Mouse (Mus musculus) embryo, embryonic 10.5 days (tissue): ENCODE measurements around the gene Fem1a.

Experiments
- DNase-seq: peaks from one replicate; pipeline ENCODE4 v3.0.0-alpha.2; 2015; ENCODE audit warnings: low spot score

Gene Fem1a

DNA sequence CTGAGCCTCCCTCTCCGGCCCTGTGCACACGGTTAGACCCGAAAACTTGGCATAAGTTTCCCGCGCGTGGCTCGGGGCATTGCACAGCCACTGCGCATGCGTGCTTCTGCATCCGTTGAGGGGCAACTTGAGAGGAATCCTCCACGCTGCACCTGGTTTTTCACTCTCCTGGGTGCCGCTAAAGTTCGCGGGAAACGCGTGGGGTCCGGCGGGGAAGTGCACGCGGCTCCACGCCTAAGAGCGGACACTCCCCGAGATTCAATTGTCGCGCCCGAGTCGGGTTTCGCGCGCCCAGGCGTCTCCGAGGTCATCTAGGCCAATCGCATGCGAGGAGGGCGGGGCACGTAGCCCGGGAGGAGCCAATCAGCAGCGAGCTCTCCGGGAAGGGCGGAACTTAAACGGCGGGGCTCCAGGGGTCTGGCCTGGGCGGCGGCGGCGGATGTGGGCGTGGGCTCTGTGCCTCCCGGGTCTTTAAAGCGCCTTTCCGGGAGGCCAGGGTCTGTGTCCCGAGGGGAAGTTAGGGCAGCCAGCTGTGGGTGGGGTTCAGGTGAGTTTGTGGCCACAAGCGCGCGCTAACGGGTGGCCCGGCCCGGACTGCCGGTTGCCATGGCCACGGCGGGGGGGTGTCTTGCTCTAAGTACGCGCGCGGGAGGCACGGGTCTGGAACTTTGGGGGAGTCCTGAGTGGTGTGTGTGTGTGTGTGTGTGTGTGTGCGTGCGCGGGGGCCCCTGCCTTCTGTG is 47.4 kb downstream of the Fem1a start:
- peak; percentile 98 for DNase-seq

DNA sequence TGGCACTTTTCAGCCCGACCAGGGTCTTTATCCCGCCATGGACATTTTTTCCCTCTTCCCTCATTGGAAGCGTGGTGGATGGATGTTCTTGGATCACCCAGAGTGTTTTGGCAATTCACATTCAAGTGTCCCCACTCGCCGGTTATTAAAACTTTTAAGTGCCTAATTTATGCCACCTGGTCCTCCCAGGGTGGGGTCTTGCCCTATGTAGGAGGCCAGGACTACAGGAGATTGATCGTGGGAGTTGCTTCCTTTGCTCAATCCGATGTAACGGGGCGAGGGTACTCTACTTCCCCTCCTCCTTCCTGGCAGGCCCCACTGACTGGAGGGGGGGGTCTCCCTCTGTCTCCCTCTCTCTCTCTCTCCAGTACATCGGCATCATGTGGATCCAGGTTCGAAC is 48.1 kb downstream of the Fem1a start:
- DNase-seq: no peak

DNA sequence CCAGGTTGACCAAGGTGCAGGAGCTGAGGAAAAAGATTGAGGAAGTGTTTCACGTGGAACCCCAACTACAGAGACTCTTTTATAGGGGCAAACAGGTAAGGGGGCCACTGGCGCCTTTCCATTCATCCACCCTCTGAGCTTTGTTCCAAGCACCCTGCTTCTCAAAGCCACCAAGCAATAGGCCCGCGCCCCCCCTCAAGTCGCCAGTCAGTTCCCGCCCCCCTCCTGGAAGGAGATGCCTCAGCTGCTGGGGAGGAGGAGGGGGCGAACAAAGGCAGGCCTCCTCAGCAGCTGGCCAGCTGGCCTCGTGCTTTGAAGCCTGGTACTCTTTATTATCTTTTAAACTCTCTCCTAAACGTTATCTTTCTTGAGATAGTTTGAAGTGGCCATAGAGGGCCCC is 48.5 kb downstream of the Fem1a start:
- DNase-seq: no peak

DNA sequence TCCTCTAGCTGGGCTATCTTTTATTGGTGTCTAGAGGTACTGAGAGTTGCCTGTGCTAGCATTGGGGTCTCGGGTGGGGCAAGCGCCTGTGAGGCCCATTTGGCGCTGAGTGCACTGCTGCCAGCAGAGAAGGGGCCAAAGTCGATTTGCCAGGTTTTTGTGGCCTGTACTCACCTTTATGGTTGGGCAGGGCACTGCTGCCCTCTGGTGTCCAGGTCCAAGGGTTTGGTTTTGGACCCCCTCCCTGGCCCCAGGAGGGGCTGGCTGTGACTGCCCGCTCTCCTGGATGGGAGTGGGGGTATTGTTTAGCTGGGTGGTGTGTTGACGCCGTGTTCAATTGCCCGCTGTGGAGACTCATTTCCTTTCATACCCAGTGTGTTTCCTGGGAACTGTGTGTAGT is 49.2 kb downstream of the Fem1a start:
- no peak for DNase-seq

DNA sequence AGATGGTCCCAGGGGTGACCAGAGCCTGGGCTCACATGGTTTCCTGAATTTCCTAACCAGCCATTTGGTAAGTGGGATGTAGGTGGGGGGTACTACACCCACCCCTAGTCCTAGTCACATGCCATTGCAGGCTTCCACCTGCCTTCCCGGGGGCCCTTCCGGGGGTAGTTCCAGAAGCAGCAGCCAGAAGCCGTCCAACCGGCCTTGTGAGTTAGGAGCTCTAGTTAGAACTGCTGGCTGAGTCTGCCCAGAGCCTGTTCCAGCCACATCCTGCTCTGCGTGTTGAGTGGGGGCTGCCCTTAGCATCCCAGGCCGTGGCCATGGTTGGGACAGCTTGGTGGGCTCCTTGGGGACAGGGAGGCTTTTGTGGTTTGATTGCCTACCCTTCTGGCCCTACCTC is 51.5 kb downstream of the Fem1a start:
- no peak for DNase-seq

DNA sequence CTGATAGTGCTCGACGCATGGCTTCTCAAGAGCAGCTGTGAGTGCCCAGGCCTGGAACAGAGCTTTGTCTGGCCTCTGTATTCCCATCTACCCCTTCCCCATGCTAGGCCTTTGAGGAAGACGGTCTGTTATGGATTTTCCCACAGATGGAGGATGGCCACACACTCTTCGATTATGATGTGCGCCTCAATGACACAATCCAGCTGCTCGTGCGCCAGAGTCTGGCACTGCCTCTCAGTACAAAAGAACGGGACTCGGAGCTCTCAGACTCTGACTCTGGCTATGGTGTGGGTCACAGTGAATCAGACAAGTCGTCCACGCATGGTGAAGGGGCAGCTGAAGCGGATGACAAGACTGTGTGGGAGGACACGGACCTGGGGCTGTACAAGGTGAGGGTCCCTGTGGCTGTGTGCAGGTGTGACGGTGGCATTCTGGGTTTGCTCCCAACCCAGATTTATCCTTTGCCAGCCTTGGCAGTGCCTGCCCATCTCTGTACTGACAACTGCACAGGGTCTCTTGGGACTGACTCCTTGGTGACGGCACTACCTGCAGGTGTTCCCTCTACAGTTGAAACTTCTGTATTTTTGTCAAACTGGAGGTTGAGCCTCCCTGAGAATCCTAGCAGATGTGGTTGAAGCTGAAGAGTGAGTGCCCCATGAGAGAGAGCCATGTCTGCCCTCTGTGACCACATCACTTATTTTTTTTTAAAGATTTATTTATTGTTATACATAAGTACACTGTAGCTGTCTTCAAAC is 52.8 kb downstream of the Fem1a start:
- no peak for DNase-seq
